Comparison of ENCODE assay signal across 9 mouse cellular contexts in the genomic region with DNA sequence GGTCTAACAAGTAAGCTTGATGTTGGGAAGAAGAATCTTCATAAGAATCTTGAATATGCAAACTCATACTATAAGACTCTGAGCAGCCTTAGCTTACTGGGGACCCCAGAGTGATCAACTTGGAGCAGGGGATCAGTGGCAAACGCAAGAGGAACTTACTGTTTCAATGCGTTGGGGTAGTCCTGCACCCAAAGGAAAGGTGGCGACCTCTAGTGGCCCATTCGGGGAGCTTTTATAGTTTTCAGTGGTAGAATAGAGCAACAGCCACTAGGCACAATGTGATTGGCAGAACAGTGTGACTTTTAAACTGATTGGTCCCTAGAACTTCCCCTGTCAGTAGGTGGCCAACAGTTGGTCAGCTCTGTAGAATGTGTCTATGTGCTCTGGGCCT.
DNase-seq lines count a peak whose midpoint lies in the region; ATAC-seq and TF ChIP-seq lines count a peak whose summit lies in the region.
"Had no signal": no experiment of that assay in that cellular context is flagged by ENCODE, and none has a peak within 500 bp of the region (broad histone marks: within the 10 kb centered on the region; RNA-seq: fewer than 3 reads in every experiment).

No protein-coding gene starts in this region.

- no peak for ATAC-seq in kidney, embryonic 16.5 days (ENCODE audit: low FRiP score, low TSS enrichment)
- peak; percentile 44; the same call in 1 of the 2 replicates for ATAC-seq in granulocyte monocyte progenitor cell, adult 5-6 weeks (replicated peaks; ENCODE audit: poor library complexity, severe bottlenecking)

- 40% methylated on average over 4 of the region's 4 CpGs for WGBS in kidney, embryonic 16.5 days

- H3K9me3 ChIP-seq in kidney, embryonic 16.5 days (ENCODE audit: low read length), result no peaks in the 10 kb centered on the region
- H3K9me3 ChIP-seq in E14TG2a.4 (ENCODE audit: low read length), result no peaks in the 10 kb centered on the region
- H3K9me3 ChIP-seq: heart, embryonic 15.5 days had no signal

- H3K4me2 ChIP-seq in kidney, embryonic 16.5 days (replicated peaks; ENCODE audit: low read depth, low read length), result no peak overlapping the region
- H3K4me2 ChIP-seq: heart, embryonic 15.5 days had no signal

- no peak overlapping the region for H3K4me3 ChIP-seq in kidney, embryonic 16.5 days (ENCODE audit: low read length)
- no peak overlapping the region for H3K4me3 ChIP-seq in E14TG2a.4 (replicated peaks; ENCODE audit: low read length)
- H3K4me3 ChIP-seq: erythroblast, embryonic 14.5 days; heart, embryonic 15.5 days had no signal

- no peaks in the 10 kb centered on the region for H3K4me1 ChIP-seq in kidney, embryonic 16.5 days (ENCODE audit: insufficient read depth, low read length)
- H3K4me1 ChIP-seq in E14TG2a.4 (replicated peaks; ENCODE audit: low read depth, low read length), result no peaks in the 10 kb centered on the region
- H3K4me1 ChIP-seq: heart, embryonic 15.5 days had no signal

- H3K9ac ChIP-seq in kidney, embryonic 16.5 days (replicated peaks; ENCODE audit: low read length), result no peak overlapping the region
- H3K9ac ChIP-seq: heart, embryonic 15.5 days had no signal

- no peak overlapping the region for H3K27ac ChIP-seq in kidney, embryonic 16.5 days (ENCODE audit: low read length)
- H3K27ac ChIP-seq: heart, embryonic 15.5 days had no signal

- H3K36me3 ChIP-seq in kidney, embryonic 16.5 days (ENCODE audit: insufficient read depth, low read length), result no peaks in the 10 kb centered on the region
- no peaks in the 10 kb centered on the region for H3K36me3 ChIP-seq in E14TG2a.4 (ENCODE audit: insufficient read depth, low read length)
- H3K36me3 ChIP-seq: heart, embryonic 15.5 days had no signal

- TF ChIP-seq CTCF in E14TG2a.4 (conservative IDR thresholded peaks at IDR 0.05; ENCODE audit: low read length), result peak; percentile 57

- peak; percentile 17 for DNase-seq in kidney, postnatal 10 days
- peak; percentile 33 for DNase-seq in MEL-GATA-1-ER (ENCODE audit: extremely low read depth, low read depth)
- DNase-seq in spleen, postnatal 36 days (ENCODE audit: low spot score in 2 of 2), result no peak
- no peak for DNase-seq in thymus, postnatal 25 days

- no peaks in the 10 kb centered on the region for H3K27me3 ChIP-seq in kidney, embryonic 16.5 days (ENCODE audit: insufficient read depth, low read length)
- H3K27me3 ChIP-seq in E14TG2a.4 (ENCODE audit: insufficient read depth, low read length), result no peaks in the 10 kb centered on the region
- H3K27me3 ChIP-seq: heart, embryonic 15.5 days had no signal

Comparison
In these comparisons a context has a peak if more than half of its experiments do, and no peak if none do; other contexts are left out.
1. DNase-seq: peak in kidney, postnatal 10 days (single experiment) and MEL-GATA-1-ER (single experiment); none in spleen, postnatal 36 days (0 of 2) and thymus, postnatal 25 days (single experiment).